Mouse (Mus musculus): ENCODE results near the gene Gm3488.
"Not testable (repeated sequence)": the region's sequence is repeated elsewhere in the genome, so short reads cannot be mapped to it uniquely, and the experiment has no call there.

The Gm3488 gene

GRCm38 (mm10) chr14:5501374-5501773 is at the start of gene Gm3488:
Gene Gm3488, plus strand, starts transcription at chr14:5501674.
- DNase-seq (ENCODE audit: low spot score in 2 of 2) = not testable (repeated sequence)

- not testable (repeated sequence) for DNase-seq (ENCODE audit: low spot score in 2 of 2)
Observed at GRCm38 (mm10) chr14:5455367-5455766, 46.1 kb upstream of the Gm3488 start, which contains the start of gene Gm3194. Gene Gm3194, minus strand, starts transcription at chr14:5455467.

- DNase-seq (ENCODE audit: low spot score in 2 of 2) = not testable (repeated sequence)
Observed at GRCm38 (mm10) chr14:5460469-5460868, 41.0 kb upstream of the Gm3488 start.

GRCm38 (mm10) chr14:5477730-5478129 is 23.7 kb upstream of the Gm3488 start, which contains the start of gene Gm8246:
Gene Gm8246, minus strand, starts transcription at chr14:5477830.
- not testable (repeated sequence) for DNase-seq (ENCODE audit: low spot score in 2 of 2)

GRCm38 (mm10) chr14:5483907-5484306 is 17.6 kb upstream of the Gm3488 start, which contains the start of gene Gm3187:
Gene Gm3187, plus strand, starts transcription at chr14:5484207.
- DNase-seq (ENCODE audit: low spot score in 2 of 2) = not testable (repeated sequence)

GRCm38 (mm10) chr14:5538196-5538595 is 36.7 kb downstream of the Gm3488 start, which contains the start of gene Gm3532:
Gene Gm3532, plus strand, starts transcription at chr14:5538496.
- not testable (repeated sequence) for DNase-seq (ENCODE audit: low spot score in 2 of 2)
